Mouse (Mus musculus): ENCODE data around the gene B4galnt4. TPM values are rescaled to one million over a fixed set of nuclear protein-coding genes. Genes with fewer than 3 reads are reported as not detected.
"Not testable (repeated sequence)": the region's sequence is repeated elsewhere in the genome, so short reads cannot be mapped to it uniquely, and the experiment has no call there.

Gene B4galnt4
- total and polyA plus RNA-seq, 2 experiments, result 0.09 to 0.10 TPM

GRCm38 (mm10) chr7:141030390-141030789 is 30.5 kb upstream of the B4galnt4 start:
- no peak for TF ChIP-seq POLR2A (IDR thresholded peaks at IDR 0.05; ENCODE audit: extremely low read depth, insufficient read depth, low read length)
- 78% methylated on average over 3 of the region's 3 CpGs for WGBS
- no peak overlapping the region for H3K27ac ChIP-seq (replicated peaks; ENCODE audit: insufficient read depth, low read depth, low read length)
- no peak overlapping the region for H3K4me3 ChIP-seq (ENCODE audit: insufficient read depth, low read depth, low read length)
- no peak for DNase-seq (ENCODE audit: extremely low read depth, low read depth, low spot score)
- H3K79me2 ChIP-seq (ENCODE audit: control insufficient read depth, insufficient read depth, low read length), result no peaks in the 10 kb centered on the region
- 0 out of 2 replicates have a peak, but pooled peaks cover 4% of the 10 kb centered on the region for H3K4me1 ChIP-seq (ENCODE audit: control insufficient read depth, insufficient read depth, low read length)
- H3K9ac ChIP-seq (ENCODE audit: low read depth, low read length), result no peak overlapping the region
- no peaks in the 10 kb centered on the region for H3K36me3 ChIP-seq (ENCODE audit: control insufficient read depth, insufficient read depth, low read length)
- no peaks in the 10 kb centered on the region for H3K27me3 ChIP-seq (ENCODE audit: control insufficient read depth, insufficient read depth, low read length)

GRCm38 (mm10) chr7:141032458-141033167 is 28.3 kb upstream of the B4galnt4 start:
- 81% methylated on average over 9 of the region's 9 CpGs for WGBS

GRCm38 (mm10) chr7:141036624-141037023 is 24.3 kb upstream of the B4galnt4 start:
- H3K27ac ChIP-seq (replicated peaks; ENCODE audit: insufficient read depth, low read depth, low read length); H3K4me1 ChIP-seq (ENCODE audit: control insufficient read depth, insufficient read depth, low read length); H3K36me3 ChIP-seq (ENCODE audit: control insufficient read depth, insufficient read depth, low read length); H3K4me3 ChIP-seq (ENCODE audit: insufficient read depth, low read depth, low read length); H3K27me3 ChIP-seq (ENCODE audit: control insufficient read depth, insufficient read depth, low read length); DNase-seq (ENCODE audit: extremely low read depth, low read depth, low spot score); H3K79me2 ChIP-seq (ENCODE audit: control insufficient read depth, insufficient read depth, low read length); H3K9ac ChIP-seq (ENCODE audit: low read depth, low read length): not testable (repeated sequence)
- 85% methylated on average over 1 of the region's 2 CpGs for WGBS

More at GRCm38 (mm10) chr7:141032458-141033167, 28.3 kb upstream of the B4galnt4 start:
- no peaks in the 10 kb centered on the region for H3K4me1 ChIP-seq (ENCODE audit: control insufficient read depth, insufficient read depth, low read length)
- no peaks in the 10 kb centered on the region for H3K79me2 ChIP-seq (ENCODE audit: control insufficient read depth, insufficient read depth, low read length)
- DNase-seq (ENCODE audit: extremely low read depth, low read depth, low spot score), result no peak
- H3K36me3 ChIP-seq (ENCODE audit: control insufficient read depth, insufficient read depth, low read length), result no peaks in the 10 kb centered on the region
- no peak overlapping the region for H3K27ac ChIP-seq (replicated peaks; ENCODE audit: insufficient read depth, low read depth, low read length)
- no peak for TF ChIP-seq CTCF (IDR thresholded peaks at IDR 0.05; ENCODE audit: low read depth, low read length)
- no peak for TF ChIP-seq POLR2A (IDR thresholded peaks at IDR 0.05; ENCODE audit: extremely low read depth, insufficient read depth, low read length)
- H3K4me3 ChIP-seq (ENCODE audit: insufficient read depth, low read depth, low read length), result no peak overlapping the region
- no peak overlapping the region for H3K9ac ChIP-seq (ENCODE audit: low read depth, low read length)
- H3K27me3 ChIP-seq (ENCODE audit: control insufficient read depth, insufficient read depth, low read length), result no peaks in the 10 kb centered on the region

- DNase-seq (ENCODE audit: extremely low read depth, low read depth, low spot score), result no peak
- Histone ChIP-seq H3K27me3 (ENCODE audit: control insufficient read depth, insufficient read depth, low read length) (no peaks in the 10 kb centered on the region), H3K9ac (ENCODE audit: low read depth, low read length) (no peak overlapping the region), H3K27ac (replicated peaks; ENCODE audit: insufficient read depth, low read depth, low read length) (no peak overlapping the region), H3K79me2 (ENCODE audit: control insufficient read depth, insufficient read depth, low read length) (no peaks in the 10 kb centered on the region), H3K36me3 (ENCODE audit: control insufficient read depth, insufficient read depth, low read length) (no peaks in the 10 kb centered on the region), H3K4me1 (ENCODE audit: control insufficient read depth, insufficient read depth, low read length) (peaks cover 4% of the 10 kb centered on the region), H3K4me3 (ENCODE audit: insufficient read depth, low read depth, low read length) (no peak overlapping the region)
- WGBS, result 67% methylated on average over 18 of the region's 21 CpGs
- TF ChIP-seq POLR2A (IDR thresholded peaks at IDR 0.05; ENCODE audit: extremely low read depth, insufficient read depth, low read length), result no peak
- TF ChIP-seq CTCF (IDR thresholded peaks at IDR 0.05; ENCODE audit: low read depth, low read length), result no peak
Observed at GRCm38 (mm10) chr7:141038090-141039032, 22.5 kb upstream of the B4galnt4 start.

GRCm38 (mm10) chr7:141039386-141040107 is 21.4 kb upstream of the B4galnt4 start:
- H3K9ac ChIP-seq (ENCODE audit: low read depth, low read length), result no peak overlapping the region
- no peaks in the 10 kb centered on the region for H3K79me2 ChIP-seq (ENCODE audit: control insufficient read depth, insufficient read depth, low read length)
- DNase-seq (ENCODE audit: extremely low read depth, low read depth, low spot score), result no peak
- H3K36me3 ChIP-seq (ENCODE audit: control insufficient read depth, insufficient read depth, low read length), result no peaks in the 10 kb centered on the region
- H3K27me3 ChIP-seq (ENCODE audit: control insufficient read depth, insufficient read depth, low read length), result no peaks in the 10 kb centered on the region
- peaks cover 4% of the 10 kb centered on the region for H3K4me1 ChIP-seq (ENCODE audit: control insufficient read depth, insufficient read depth, low read length)
- 98% methylated on average over 4 of the region's 4 CpGs for WGBS
- no peak overlapping the region for H3K27ac ChIP-seq (replicated peaks; ENCODE audit: insufficient read depth, low read depth, low read length)
- TF ChIP-seq POLR2A (IDR thresholded peaks at IDR 0.05; ENCODE audit: extremely low read depth, insufficient read depth, low read length) (no peak), CTCF (IDR thresholded peaks at IDR 0.05; ENCODE audit: low read depth, low read length) (no peak)
- H3K4me3 ChIP-seq (ENCODE audit: insufficient read depth, low read depth, low read length), result no peak overlapping the region
